In genomic region chr7:128119726-128120490, GRCm38 (mm10) we compare ENCODE assay signal across 33 mouse cellular contexts. TPM values are rescaled to one million over a fixed set of nuclear protein-coding genes. Genes with fewer than 3 reads are reported as not detected.
DNase-seq lines count a peak whose midpoint lies in the region; TF ChIP-seq lines count a peak whose summit lies in the region.
"Had no signal": no experiment of that assay in that cellular context is flagged by ENCODE, and none has a peak within 500 bp of the region (broad histone marks: within the 10 kb centered on the region; RNA-seq: fewer than 3 reads in every experiment).

No protein-coding gene starts in this region.

- no peaks in the 10 kb centered on the region for H3K36me3 ChIP-seq in liver, adult 2 months (ENCODE audit: control insufficient read depth, insufficient read depth, low read length)
- H3K36me3 ChIP-seq: forebrain, embryonic 15.5 days; heart, embryonic 15.5 days; hindbrain, embryonic 12.5 days; kidney, embryonic 15.5 days; limb, embryonic 13.5 days; liver, embryonic 15.5 days; lung, embryonic 15.5 days; neural tube, embryonic 13.5 days; stomach, embryonic 15.5 days had no signal

- H3K79me2 ChIP-seq in liver, adult 2 months (ENCODE audit: control insufficient read depth, insufficient read depth, low read length), result no peaks in the 10 kb centered on the region

- DNase-seq in liver, adult 2 months (ENCODE audit: extremely low read depth, low read depth, low spot score), result peak; percentile 3
- DNase-seq in liver, result no peak
- DNase-seq in CD4-positive, CD25-positive, alpha-beta regulatory T cell, adult 2 months (ENCODE audit: low read depth, low spot score), result peak; percentile 38
- peak; percentile 53 for DNase-seq in T-cell, adult 2 months (ENCODE audit: low spot score)
- peak; percentile 66 for DNase-seq in naive thymus-derived CD4-positive, alpha-beta T cell, adult 2 months (ENCODE audit: low read depth)
- no peak for DNase-seq in cerebellum, adult 9-11 months
- DNase-seq in layer of hippocampus, adult 2 months (ENCODE audit: low spot score in 2 of 2), result no peak
- DNase-seq: adrenal gland, postnatal 25 days; B cell, adult 2 months; cerebellum, adult 18-20 months; cerebellum, postnatal 36 days; heart, postnatal 36 days; kidney, adult 18-20 months; kidney, postnatal 25 days had no signal

- no peak overlapping the region for H3K4me3 ChIP-seq in liver, adult 2 months (ENCODE audit: insufficient read depth, low read depth, low read length)
- no peak overlapping the region for H3K4me3 ChIP-seq in layer of hippocampus, adult 2 months
- H3K4me3 ChIP-seq: forebrain, embryonic 15.5 days; heart, embryonic 15.5 days; hindbrain, embryonic 12.5 days; kidney, embryonic 15.5 days; limb, embryonic 13.5 days; liver, embryonic 15.5 days; lung, embryonic 15.5 days; neural tube, embryonic 13.5 days; stomach, embryonic 15.5 days had no signal

- H3K4me1 ChIP-seq in liver, adult 2 months (ENCODE audit: control insufficient read depth, insufficient read depth, low read length), result no peaks in the 10 kb centered on the region
- H3K4me1 ChIP-seq: forebrain, embryonic 15.5 days; heart, embryonic 15.5 days; hindbrain, embryonic 12.5 days; kidney, embryonic 15.5 days; limb, embryonic 13.5 days; liver, embryonic 15.5 days; lung, embryonic 15.5 days; neural tube, embryonic 13.5 days; stomach, embryonic 15.5 days had no signal

- TF ChIP-seq POLR2A in liver, adult 2 months (IDR thresholded peaks at IDR 0.05; ENCODE audit: extremely low read depth, insufficient read depth, low read length), result no peak

- no peak for TF ChIP-seq CTCF in liver, adult 2 months (IDR thresholded peaks at IDR 0.05; ENCODE audit: low read depth, low read length)
- TF ChIP-seq CTCF in layer of hippocampus, adult 2 months (conservative IDR thresholded peaks at IDR 0.05), result no peak

- H3K9ac ChIP-seq in liver, adult 2 months (ENCODE audit: low read depth, low read length), result no peak overlapping the region
- H3K9ac ChIP-seq: forebrain, embryonic 15.5 days; heart, embryonic 15.5 days; hindbrain, embryonic 12.5 days; kidney, embryonic 15.5 days; limb, embryonic 13.5 days; liver, embryonic 15.5 days; lung, embryonic 15.5 days; neural tube, embryonic 13.5 days; stomach, embryonic 15.5 days had no signal

- H3K27me3 ChIP-seq in liver, adult 2 months (ENCODE audit: control insufficient read depth, insufficient read depth, low read length), result no peaks in the 10 kb centered on the region
- H3K27me3 ChIP-seq: forebrain, embryonic 15.5 days; hindbrain, embryonic 12.5 days; kidney, embryonic 15.5 days; limb, embryonic 13.5 days; liver, embryonic 15.5 days; lung, embryonic 15.5 days; neural tube, embryonic 13.5 days; Patski; stomach, embryonic 15.5 days had no signal

- 84% methylated on average over 6 of the region's 6 CpGs for WGBS in liver, adult 2 months

- no peak overlapping the region for H3K27ac ChIP-seq in liver, adult 2 months (replicated peaks; ENCODE audit: insufficient read depth, low read depth, low read length)
- no peak overlapping the region for H3K27ac ChIP-seq in layer of hippocampus, adult 2 months
- H3K27ac ChIP-seq: forebrain, embryonic 15.5 days; heart, embryonic 15.5 days; hindbrain, embryonic 12.5 days; hindbrain, postnatal 0 days; kidney, embryonic 15.5 days; limb, embryonic 13.5 days; liver, embryonic 15.5 days; lung, embryonic 15.5 days; neural tube, embryonic 13.5 days; stomach, embryonic 15.5 days had no signal

RNA-seq across cellular contexts. Expression of gene Itgax, which starts 9.4 kb away (rescaled TPM):
- 0.46 and 0.74 TPM in 2 replicates for total RNA-seq in liver, adult 2 months (2014; rRNA removed)
- 0.16 and 0.56 TPM in 2 replicates for polyA plus RNA-seq in liver, adult 2 months (2012; rRNA removed)
- under 1 TPM in 1 of 2 experiments, not detected in 1; 0.10 TPM for total RNA-seq in layer of hippocampus, adult 2 months (2021)
- polyA plus RNA-seq: embryonic facial prominence, embryonic 11.5 days; forebrain, embryonic 15.5 days; hindbrain, postnatal 0 days; limb, embryonic 13.5 days; neural tube, embryonic 13.5 days had no signal

RNA-seq across cellular contexts. Expression of gene Itgad, which starts 34.3 kb away (rescaled TPM):
- total RNA-seq in liver, adult 2 months (2014; rRNA removed), result 0.09 TPM in 1 of 2 replicates, not detected in the other
- polyA plus RNA-seq in liver, adult 2 months (2012; rRNA removed), result 0.02 TPM in 1 of 2 replicates, not detected in the other
- under 1 TPM; 0.29 to 0.46 TPM for total RNA-seq in layer of hippocampus, adult 2 months (2021)
- total RNA-seq: adrenal gland, postnatal 25 days; gastrocnemius, postnatal 4 days; hindbrain, postnatal 0 days; MEL had no signal
- polyA plus RNA-seq: embryonic facial prominence, embryonic 11.5 days; forebrain, embryonic 15.5 days; hindbrain, embryonic 12.5 days; hindbrain, postnatal 0 days; kidney, embryonic 15.5 days; limb, embryonic 13.5 days; midbrain, embryonic 11.5 days; midbrain, embryonic 16.5 days; neural tube, embryonic 13.5 days; Patski; stomach, embryonic 15.5 days had no signal

RNA-seq across cellular contexts. Expression of gene Gm49368, which starts 57.4 kb away (rescaled TPM):
- total RNA-seq in liver, adult 2 months (2014; rRNA removed), result not detected in 2 replicates
- 0.09 TPM in 1 of 2 replicates, not detected in the other for polyA plus RNA-seq in liver, adult 2 months (2012; rRNA removed)
- total RNA-seq in layer of hippocampus, adult 2 months (2021), result not detected
- total RNA-seq: adrenal gland, postnatal 25 days; gastrocnemius, adult 18-20 months; gastrocnemius, postnatal 4 days; heart, postnatal 36 days; hindbrain, postnatal 0 days; left cerebral cortex, postnatal 36 days; megakaryocyte progenitor cell, adult 5-6 weeks; MEL had no signal
- polyA plus RNA-seq: embryonic facial prominence, embryonic 11.5 days; forebrain, embryonic 15.5 days; heart, embryonic 15.5 days; hindbrain, embryonic 12.5 days; hindbrain, postnatal 0 days; kidney, embryonic 15.5 days; limb, embryonic 13.5 days; lung, embryonic 15.5 days; midbrain, embryonic 11.5 days; midbrain, embryonic 16.5 days; neural tube, embryonic 13.5 days; Patski; stomach, embryonic 15.5 days had no signal

RNA-seq across cellular contexts. Expression of gene Itgam, which starts 57.5 kb away (rescaled TPM):
- 0.60 and 0.65 TPM in 2 replicates for total RNA-seq in liver, adult 2 months (2014; rRNA removed)
- polyA plus RNA-seq in liver, adult 2 months (2012; rRNA removed), result 0.29 and 0.83 TPM in 2 replicates
- 10 to 100 TPM; 10.1 to 10.6 TPM for total RNA-seq in layer of hippocampus, adult 2 months (2021)
- total RNA-seq: MEL had no signal
- polyA plus RNA-seq: Patski had no signal

Comparison
In these comparisons a context has a peak if more than half of its experiments do, and no peak if none do; other contexts are left out.
1. DNase-seq: peak in liver, adult 2 months (single experiment), CD4-positive, CD25-positive, alpha-beta regulatory T cell, adult 2 months (single experiment), T-cell, adult 2 months (single experiment) and naive thymus-derived CD4-positive, alpha-beta T cell, adult 2 months (single experiment); none in liver (single experiment), cerebellum, adult 9-11 months (single experiment) and layer of hippocampus, adult 2 months (0 of 2).